Mouse (Mus musculus) embryo, embryonic 11.5 days (tissue): Measurements from ENCODE around the gene Col11a2.

ENCODE experiments used
- DNase-seq: peaks from one replicate; pipeline ENCODE4 v3.0.0-alpha.2; 2012; ENCODE audit warnings: low read depth, low spot score

Col11a2 gene

DNA sequence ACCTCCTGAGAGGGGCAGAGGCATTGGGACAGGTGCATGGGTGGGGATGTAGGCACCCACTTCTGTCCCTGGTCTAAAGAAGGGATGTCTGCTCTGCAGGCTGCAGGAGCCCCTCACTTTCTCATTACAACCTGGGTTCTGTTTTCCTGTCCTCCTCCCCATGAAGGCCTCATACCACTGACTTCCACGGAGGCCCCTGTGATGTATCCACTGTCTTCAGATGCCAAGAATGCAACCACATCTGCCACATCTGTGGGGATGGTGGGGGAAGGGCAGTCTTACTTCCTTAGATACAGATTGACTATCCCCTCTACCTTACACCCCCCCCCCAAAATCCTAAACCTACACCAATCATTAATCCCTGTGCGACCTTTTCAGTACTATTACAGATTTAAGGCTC is 13.0 kb upstream of the Col11a2 start:
- no peak for DNase-seq

- no peak for DNase-seq
These were observed 12.2 kb upstream of the Col11a2 start for GRCm38 (mm10) chr17:34026917-34027655.

DNA sequence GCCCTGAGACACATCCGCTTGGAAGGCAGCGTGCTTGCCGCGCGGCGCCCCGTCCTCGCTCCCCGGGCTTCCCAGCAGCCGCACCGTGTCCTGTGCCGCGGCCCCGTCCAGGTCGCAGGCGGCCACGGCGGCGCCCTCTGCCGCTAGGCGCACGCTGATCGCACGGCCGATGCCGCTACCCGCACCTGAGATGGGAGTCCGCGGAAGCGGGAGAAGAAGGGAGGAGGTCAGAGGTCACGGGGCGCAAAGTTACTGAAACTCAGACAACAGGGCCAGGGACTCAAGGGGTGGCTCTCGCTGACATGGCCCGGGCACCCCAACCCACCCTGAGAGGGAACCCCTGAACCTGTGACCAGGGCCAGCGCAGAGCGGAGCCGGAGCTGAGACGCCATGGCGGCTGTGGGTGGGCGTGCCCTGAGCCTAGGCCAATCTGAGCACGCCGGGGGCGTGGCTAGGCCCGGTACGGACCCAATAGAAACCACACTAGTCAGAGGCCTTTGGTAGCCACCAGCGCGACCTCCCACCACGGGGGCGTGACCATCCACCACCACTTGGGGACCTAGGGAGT is 11.5 kb upstream of the Col11a2 start, which contains the start of gene H2-Ke6:
Gene H2-Ke6 (minus strand): TSS at position 405 of the 568 bp plus-strand sequence.
- DNase-seq = peak; percentile 90

- no peak for DNase-seq
These were observed 10.6 kb upstream of the Col11a2 start for GRCm38 (mm10) chr17:34028501-34029149.

DNA sequence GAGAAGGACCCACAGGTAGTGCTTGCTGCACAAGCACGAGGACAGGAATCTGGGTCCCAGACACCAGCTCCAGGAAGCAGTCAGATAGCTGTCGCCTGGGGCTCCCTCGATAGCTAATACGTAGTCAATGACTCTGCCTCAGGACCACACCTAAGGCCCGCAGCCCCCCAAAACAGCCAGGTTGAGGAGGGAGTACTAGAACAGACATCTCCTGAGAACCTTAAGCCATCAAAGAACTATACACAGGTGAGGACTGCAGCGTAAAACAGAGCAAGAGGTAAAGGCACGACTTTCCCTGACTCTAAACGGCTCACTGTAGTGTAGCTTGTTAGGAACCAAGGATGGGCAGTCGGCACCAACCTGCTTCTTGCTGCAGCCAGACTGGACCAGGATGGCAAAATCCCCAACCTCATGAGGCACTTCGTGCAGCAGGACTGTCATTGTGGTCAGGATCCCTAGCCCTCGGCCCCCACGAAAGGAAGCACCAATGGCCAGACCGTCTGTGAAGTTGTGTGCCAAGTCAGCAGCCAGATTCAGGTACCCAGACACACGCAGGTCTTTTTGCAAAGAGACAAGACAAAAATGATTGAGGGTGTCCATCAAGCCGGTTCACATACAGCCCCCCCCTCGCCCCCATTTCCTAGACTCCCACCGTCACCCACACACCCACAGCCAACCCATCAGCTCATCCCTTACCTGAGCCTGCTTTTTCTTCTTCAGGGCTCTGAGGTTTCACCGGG is 9.9 kb upstream of the Col11a2 start:
- no peak for DNase-seq

DNA sequence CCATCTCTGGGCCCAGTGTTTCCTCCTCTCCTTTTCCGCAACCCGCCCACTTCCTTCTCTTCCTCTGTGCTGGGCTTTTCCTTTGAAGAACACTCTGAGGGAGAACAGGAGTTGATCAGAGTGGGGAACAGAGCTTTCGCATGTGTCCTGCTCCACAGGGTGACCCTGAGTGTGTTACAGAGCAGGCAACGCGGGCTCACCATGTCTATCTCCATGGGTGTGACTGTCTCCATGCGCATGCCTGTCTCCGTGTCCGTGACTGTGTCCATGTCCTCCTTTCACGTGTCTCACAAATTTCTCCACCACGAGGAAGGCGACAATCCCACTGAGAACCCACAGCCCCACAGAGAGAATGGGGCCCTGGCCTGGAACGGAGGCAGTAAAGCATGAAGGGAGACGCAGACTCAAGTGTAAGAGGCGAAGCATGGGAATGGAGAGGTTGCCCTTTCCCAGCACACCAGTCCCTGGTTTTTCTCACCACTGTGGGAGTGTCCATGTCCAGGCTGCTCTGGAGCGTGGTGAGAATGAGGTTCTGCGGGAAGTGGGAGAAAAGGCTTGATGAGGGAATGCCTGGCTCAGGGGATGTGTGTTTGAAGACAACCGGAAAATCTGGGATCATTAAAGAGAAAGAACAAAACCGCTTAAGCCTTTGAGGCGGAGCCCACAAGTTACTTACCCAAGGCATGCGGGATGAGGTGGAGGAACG is 9.2 kb upstream of the Col11a2 start:
- no peak for DNase-seq

DNA sequence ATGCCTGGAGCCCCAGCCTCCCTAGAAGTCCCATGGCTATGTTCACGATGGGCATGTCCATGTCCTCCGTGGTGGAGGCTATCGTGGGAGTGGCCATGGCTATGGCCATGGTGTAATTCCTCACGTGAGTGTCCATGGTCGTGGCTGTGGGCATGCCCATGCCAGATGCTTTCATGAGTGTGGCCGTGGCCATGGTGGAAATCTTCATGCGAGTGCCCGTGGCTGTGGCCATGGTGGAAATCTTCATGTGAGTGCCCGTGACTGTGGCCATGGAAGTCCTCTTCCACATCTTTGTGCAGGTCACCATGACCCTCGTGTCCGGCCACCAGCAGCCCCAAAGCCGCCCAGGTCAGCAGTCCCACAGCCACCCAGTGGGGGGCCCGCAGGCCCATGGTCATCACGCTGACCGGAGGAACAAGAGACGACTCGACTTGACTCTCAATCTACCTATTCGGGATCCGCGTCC is 8.3 kb upstream of the Col11a2 start:
- DNase-seq = no peak

DNA sequence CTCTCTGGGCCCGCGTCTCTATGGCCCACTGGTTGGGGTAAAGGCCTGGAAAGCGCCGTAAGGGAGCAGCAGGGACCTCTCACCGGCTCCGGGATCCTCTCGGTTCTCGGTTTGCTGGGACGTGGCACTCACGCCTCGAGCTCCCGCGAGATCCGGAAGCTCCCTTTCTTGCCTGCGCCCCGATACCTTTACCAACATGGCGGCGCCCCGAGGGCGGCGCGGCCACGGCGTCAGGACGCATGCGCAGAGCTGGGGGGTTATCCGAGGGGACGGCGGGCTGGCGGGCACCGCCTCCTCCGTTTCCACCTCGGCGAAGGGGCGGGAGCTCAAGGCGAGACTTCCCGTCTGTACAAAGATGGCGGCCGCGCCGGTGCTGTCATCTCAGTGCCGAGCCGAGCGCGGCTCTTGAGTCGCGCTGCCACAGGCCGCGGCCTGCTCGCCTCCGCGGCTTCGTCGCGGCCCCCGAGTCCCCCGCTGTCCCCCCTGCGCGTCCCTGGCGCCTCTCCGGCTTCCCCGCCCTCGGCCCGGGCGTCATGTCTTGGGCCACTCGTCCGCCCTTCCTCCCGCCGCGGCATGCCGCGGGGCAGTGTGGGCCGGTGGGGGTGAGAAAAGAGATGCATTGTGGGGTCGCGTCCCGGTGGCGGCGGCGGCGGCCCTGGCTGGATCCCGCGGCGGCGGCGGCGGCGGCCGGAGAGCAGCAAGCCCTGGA is 7.6 kb upstream of the Col11a2 start, which contains the start of the genes Slc39a7 and Rxrb:
Gene Slc39a7 (minus strand): TSS at position 218 of the 709 bp plus-strand sequence.
Gene Rxrb (plus strand): TSS at position 348 of the 709 bp plus-strand sequence.
- DNase-seq = peak; percentile 99

GRCm38 (mm10) chr17:34032174-34032632 is 7.0 kb upstream of the Col11a2 start:
- DNase-seq = no peak

DNA sequence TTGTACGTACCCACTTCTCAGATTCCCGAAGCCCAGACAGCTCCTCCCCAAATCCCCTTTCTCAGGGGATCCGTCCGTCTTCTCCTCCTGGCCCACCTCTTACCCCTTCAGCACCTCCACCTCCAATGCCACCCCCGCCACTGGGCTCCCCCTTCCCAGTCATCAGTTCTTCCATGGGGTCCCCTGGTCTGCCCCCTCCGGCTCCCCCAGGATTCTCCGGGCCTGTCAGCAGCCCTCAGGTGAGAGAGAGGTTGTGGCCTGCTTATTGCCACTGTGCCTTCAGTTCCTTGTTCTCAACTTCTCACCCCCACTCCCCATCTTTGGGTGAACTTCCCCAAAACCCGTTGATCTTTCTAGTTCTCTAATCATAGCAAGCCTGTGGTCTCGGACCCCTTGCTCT is 6.4 kb upstream of the Col11a2 start:
- DNase-seq = no peak

- no peak for DNase-seq
These were observed 5.8 kb upstream of the Col11a2 start for GRCm38 (mm10) chr17:34033441-34033840.

- no peak for DNase-seq
These were observed 5.2 kb upstream of the Col11a2 start for GRCm38 (mm10) chr17:34034064-34034463.

DNA sequence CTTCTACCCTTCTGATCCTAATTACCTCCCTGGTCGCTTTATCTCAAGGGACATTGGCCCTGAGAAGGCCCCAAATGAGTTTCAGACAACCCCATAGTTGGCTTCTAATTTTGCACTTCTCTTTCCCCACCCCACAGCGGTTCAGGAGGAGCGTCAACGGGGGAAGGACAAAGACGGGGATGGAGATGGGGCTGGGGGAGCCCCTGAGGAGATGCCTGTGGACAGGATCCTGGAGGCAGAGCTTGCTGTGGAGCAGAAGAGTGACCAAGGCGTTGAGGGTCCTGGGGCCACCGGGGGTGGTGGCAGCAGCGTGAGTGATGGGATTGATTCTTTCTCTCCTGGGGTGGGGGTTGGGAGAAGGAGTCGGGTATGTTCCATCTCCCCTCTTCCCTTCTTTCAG is 3.7 kb upstream of the Col11a2 start:
- no peak for DNase-seq

GRCm38 (mm10) chr17:34036647-34037046 is 2.6 kb upstream of the Col11a2 start:
- no peak for DNase-seq

- DNase-seq = no peak
These were observed 2.0 kb upstream of the Col11a2 start for GRCm38 (mm10) chr17:34037241-34037640.

DNA sequence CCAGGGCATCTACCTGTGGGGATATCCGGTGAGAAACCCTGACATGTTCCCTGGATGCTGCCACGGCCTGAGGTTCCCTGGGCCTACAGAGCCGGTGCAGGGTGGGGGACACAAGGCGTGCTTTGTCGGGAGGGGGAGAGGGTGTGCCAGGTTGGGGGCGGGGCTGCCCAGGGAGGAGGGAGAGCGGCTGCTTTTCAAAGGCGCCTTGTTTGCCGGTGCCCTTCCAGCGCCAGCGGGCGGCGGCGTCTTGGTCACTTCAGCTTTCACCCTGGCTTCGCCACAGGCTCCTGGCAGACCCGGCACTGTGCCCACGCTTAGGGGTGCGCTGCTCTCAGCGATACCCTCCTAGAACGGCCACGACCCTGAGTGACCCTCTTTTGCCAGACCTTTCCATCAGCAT is 797 bp upstream of the Col11a2 start:
- DNase-seq = no peak

GRCm38 (mm10) chr17:34039562-34040450 is 569 bp downstream of the Col11a2 start:
- DNase-seq = no peak

GRCm38 (mm10) chr17:34045941-34046340 is 6.7 kb downstream of the Col11a2 start:
- no peak for DNase-seq

GRCm38 (mm10) chr17:34047404-34048050 is 8.3 kb downstream of the Col11a2 start:
- no peak for DNase-seq
